Mouse (Mus musculus) adrenal gland, adult 2 months (tissue): ENCODE measurements around the gene Zfyve9. TPM values are rescaled to one million over a fixed set of nuclear protein-coding genes. Genes with fewer than 3 reads are reported as not detected.
A peak's percentile ranks its signal among the peaks of the same experiment; 100 is the strongest.

Experiments
- DNase-seq: peaks from one replicate; pipeline ENCODE4 v3.0.0; 2021
- polyA plus RNA-seq: library from polyadenylated mRNA; depleted of rRNA; stranded (reverse); fragments of >200 nt; gene quantifications from 2 replicates; pipeline ENCODE4 v1.2.3, GENCODE M21; 2012; rRNA removed
- total RNA-seq, 2 experiments: library from RNA; stranded (reverse); gene quantifications; 2 replicates each; pipeline ENCODE4 v1.2.3; 2021

Gene Zfyve9
- total and polyA plus RNA-seq, 3 experiments: 4.1 to 28.9 (median 27.2) TPM

DNA sequence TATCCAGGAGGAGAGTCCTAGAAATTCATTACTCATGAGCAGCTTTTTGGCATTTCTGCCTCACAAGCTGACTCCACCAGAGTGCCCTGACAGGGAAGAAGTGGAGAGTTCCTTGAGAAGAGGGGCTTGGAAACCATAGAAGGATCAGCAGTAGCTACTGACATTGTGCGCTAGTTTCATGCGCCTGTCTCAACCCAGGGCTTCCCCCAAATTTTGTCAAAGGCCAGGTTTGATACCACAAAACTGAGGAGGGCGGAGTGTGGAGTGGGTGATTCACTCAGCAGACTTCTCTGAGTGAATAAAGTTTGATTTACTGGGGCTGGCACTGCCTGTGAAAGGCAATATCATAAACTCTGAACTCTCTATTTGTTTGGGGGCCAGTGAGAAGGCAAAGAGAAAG is 171.9 kb downstream of the Zfyve9 start:
- DNase-seq: peak; percentile 50

DNA sequence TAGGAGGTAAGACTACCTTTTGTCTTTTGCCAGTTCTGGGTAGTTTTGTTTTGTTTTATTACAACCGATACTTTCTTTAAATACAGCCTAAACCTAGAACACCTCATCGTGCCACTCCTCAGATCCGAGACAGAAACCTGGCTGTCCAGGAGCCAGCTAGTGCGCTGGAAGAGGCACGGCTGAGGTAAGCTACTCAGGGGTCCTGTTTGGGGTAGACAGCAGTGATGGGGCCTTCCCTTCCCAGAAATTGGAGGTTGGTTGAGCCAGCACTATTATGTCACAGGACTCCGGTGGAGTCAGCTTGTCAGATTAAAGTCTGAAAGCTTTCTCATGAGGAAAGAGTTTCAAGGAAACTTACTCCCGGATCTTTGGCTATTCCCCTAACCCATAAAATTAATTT is 178.7 kb downstream of the Zfyve9 start:
- DNase-seq: no peak

DNA sequence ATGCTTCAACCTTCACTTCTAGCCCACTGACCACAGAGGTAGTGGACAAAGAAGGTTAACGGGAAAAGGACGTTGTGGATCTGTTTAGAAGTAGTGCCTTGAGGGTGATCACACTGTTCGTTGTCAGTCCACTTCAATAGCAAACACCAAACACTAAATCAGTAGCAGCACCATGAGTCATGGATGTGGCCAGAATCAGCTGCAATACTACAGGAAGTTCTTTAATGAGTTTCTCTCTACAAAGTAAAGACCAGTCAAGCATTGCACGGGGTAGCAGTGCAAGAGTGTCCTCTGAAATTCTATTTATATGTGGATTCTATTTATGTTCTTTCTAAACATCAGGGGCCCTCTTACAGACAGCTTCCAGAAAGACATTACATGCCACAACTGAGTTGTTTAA is 182.3 kb downstream of the Zfyve9 start:
- no peak for DNase-seq

DNA sequence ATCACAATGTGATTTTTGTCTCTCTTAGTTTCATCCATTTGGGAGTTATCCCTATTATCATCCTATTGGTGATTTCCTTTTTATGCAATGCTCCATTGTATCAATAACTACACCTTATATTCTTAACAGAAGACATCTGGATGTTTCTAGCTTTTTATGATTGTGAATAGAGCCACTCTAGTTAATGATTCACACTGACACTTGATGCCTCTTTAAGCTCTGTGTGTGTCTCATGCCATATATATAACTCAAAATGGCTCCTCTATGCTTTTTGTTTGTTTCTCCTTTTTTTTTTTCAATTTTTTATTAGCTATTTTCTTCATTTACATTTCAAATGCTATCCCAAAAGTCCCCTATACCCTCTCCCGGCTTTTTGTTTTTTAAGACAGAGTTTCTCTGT is 184.8 kb downstream of the Zfyve9 start:
- DNase-seq: no peak

DNA sequence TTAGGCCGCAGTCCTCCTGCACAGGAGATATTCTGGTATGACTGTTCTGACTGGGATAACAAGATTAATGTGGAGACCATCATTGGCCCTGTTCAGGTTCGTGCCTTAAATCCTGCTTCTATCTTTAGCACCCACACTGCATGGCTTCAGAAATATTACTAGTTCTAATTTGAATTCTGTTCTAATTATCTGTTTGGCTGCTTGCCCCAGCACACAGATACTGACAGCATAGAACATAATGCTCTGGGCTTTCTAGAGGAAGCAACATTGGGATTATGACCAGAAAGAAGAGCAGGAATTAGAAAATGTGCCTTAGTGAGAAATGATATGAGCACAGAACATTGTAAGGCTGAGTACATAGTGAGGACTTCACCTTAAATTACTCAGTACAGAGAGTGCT is 187.2 kb downstream of the Zfyve9 start:
- no peak for DNase-seq

Other genes with a start within 250 kb of the Zfyve9 start
- 10 to 100 TPM; 26.8 to 28.4 TPM for gene Prpf38a, start 201.5 kb downstream of the Zfyve9 start, total RNA-seq
- 0.66 and 0.99 TPM in 2 replicates for gene Prpf38a, start 201.5 kb downstream of the Zfyve9 start, polyA plus RNA-seq
- gene Orc1, start 201.4 kb downstream of the Zfyve9 start, total RNA-seq: under 1 TPM; 0.20 to 0.24 TPM
- gene Orc1, start 201.4 kb downstream of the Zfyve9 start, polyA plus RNA-seq: 0.04 TPM in 1 of 2 replicates, not detected in the other
- 10 to 100 TPM; 37.3 to 42.1 TPM for gene Cc2d1b, start 160.9 kb downstream of the Zfyve9 start, total RNA-seq
- gene Cc2d1b, start 160.9 kb downstream of the Zfyve9 start, polyA plus RNA-seq: 26.7 and 33.0 TPM in 2 replicates
- gene 3110021N24Rik, start 61.1 kb downstream of the Zfyve9 start, total RNA-seq: under 1 TPM; 0.62 to 0.92 TPM
- 0.07 and 0.49 TPM in 2 replicates for gene 3110021N24Rik, start 61.1 kb downstream of the Zfyve9 start, polyA plus RNA-seq
- 100 to 1,000 TPM; 124 to 146 TPM for gene Btf3l4, start 52.8 kb upstream of the Zfyve9 start, total RNA-seq
- gene Btf3l4, start 52.8 kb upstream of the Zfyve9 start, polyA plus RNA-seq: 6.0 and 10.3 TPM in 2 replicates
- gene Txndc12, start 53.8 kb upstream of the Zfyve9 start, total RNA-seq: 10 to 100 TPM; 71.6 to 75.7 TPM
- 6.4 and 10.6 TPM in 2 replicates for gene Txndc12, start 53.8 kb upstream of the Zfyve9 start, polyA plus RNA-seq
- 10 to 100 TPM; 30.1 to 30.9 TPM for gene Kti12, start 67.0 kb upstream of the Zfyve9 start, total RNA-seq
- gene Kti12, start 67.0 kb upstream of the Zfyve9 start, polyA plus RNA-seq: 51.8 and 56.3 TPM in 2 replicates
- not detected for gene A730015C16Rik, start 67.8 kb upstream of the Zfyve9 start, total RNA-seq
- 0.26 TPM in 1 of 2 replicates, not detected in the other for gene A730015C16Rik, start 67.8 kb upstream of the Zfyve9 start, polyA plus RNA-seq
- gene Rab3b, start 98.3 kb upstream of the Zfyve9 start, total RNA-seq: 10 to 100 TPM; 38.6 to 51.5 TPM
- 41.6 and 46.6 TPM in 2 replicates for gene Rab3b, start 98.3 kb upstream of the Zfyve9 start, polyA plus RNA-seq
- 100 to 1,000 TPM; 116 to 192 TPM for gene Nrd1, start 219.9 kb upstream of the Zfyve9 start, total RNA-seq
- 8.8 and 8.9 TPM in 2 replicates for gene Nrd1, start 219.9 kb upstream of the Zfyve9 start, polyA plus RNA-seq